In genomic region chr6:144010995-144011394, GRCm38 (mm10) we compare ENCODE assay signal across 15 mouse cellular contexts.
"Had no signal": no experiment of that assay in that cellular context is flagged by ENCODE, and none has a peak within 500 bp of the region (broad histone marks: within the 10 kb centered on the region; RNA-seq: fewer than 3 reads in every experiment).

No protein-coding gene starts in this region.

- DNase-seq: kidney, adult 8-10 months; kidney, postnatal 10 days; kidney, postnatal 4 days; left cerebral cortex, postnatal 4 days; lung, postnatal 14 days; thymus, postnatal 14 days had no signal

- H3K27ac ChIP-seq: layer of hippocampus, adult 2 months; limb, embryonic 13.5 days; liver, embryonic 15.5 days; lung, embryonic 15.5 days; macrophage; midbrain, embryonic 15.5 days; neural tube, embryonic 12.5 days; stomach, postnatal 0 days had no signal

- H3K9me3 ChIP-seq: limb, embryonic 13.5 days; liver, embryonic 15.5 days; lung, embryonic 15.5 days; midbrain, embryonic 15.5 days; neural tube, embryonic 12.5 days had no signal

- H3K36me3 ChIP-seq: liver, embryonic 15.5 days; lung, embryonic 15.5 days; midbrain, embryonic 15.5 days; neural tube, embryonic 12.5 days had no signal

- H3K4me2 ChIP-seq: limb, embryonic 13.5 days; liver, embryonic 15.5 days; lung, embryonic 15.5 days; midbrain, embryonic 15.5 days; neural tube, embryonic 12.5 days had no signal

- H3K4me1 ChIP-seq: limb, embryonic 13.5 days; lung, embryonic 15.5 days; midbrain, embryonic 15.5 days; neural tube, embryonic 12.5 days had no signal

- H3K27me3 ChIP-seq: limb, embryonic 13.5 days; liver, embryonic 15.5 days; lung, embryonic 15.5 days; midbrain, embryonic 15.5 days; neural tube, embryonic 12.5 days had no signal

- H3K9ac ChIP-seq: limb, embryonic 13.5 days; liver, embryonic 15.5 days; lung, embryonic 15.5 days; midbrain, embryonic 15.5 days; neural tube, embryonic 12.5 days had no signal

- H3K4me3 ChIP-seq: layer of hippocampus, adult 2 months; limb, embryonic 13.5 days; liver, embryonic 15.5 days; lung, embryonic 15.5 days; midbrain, embryonic 15.5 days; neural tube, embryonic 12.5 days had no signal

- ATAC-seq: intestine, embryonic 16.5 days; midbrain, embryonic 15.5 days had no signal
